Mouse (Mus musculus) heart, embryonic 12.5 days (tissue): Measurements from ENCODE around the gene Bhlha15. TPM values are rescaled to one million over a fixed set of nuclear protein-coding genes. Genes with fewer than 3 reads are reported as not detected.
A peak's percentile ranks its signal among the peaks of the same experiment; 100 is the strongest.

Source experiments
- ATAC-seq: fragments of 200-750 bp; cut with Nextera tagmentation; 2 replicates; pipeline ENCODE4 v1.8.0; 2017; ENCODE audit warnings: moderate TSS enrichment, moderate library complexity; ENCODE audit not compliant: insufficient number of reproducible peaks, low FRiP score
- H3K27ac ChIP-seq: fragments of 300-500 bp; sonication (generic); 2 replicates; pipeline ENCODE4 v1.5.1; 2016; ENCODE audit warnings: mild to moderate bottlenecking, moderate library complexity; ENCODE audit not compliant: poor library complexity, severe bottlenecking
- H3K27me3 ChIP-seq: fragments of 300-500 bp; sonication (generic); replicated peaks from 2 replicates; pipeline ENCODE4 v1.6.1; 2016; ENCODE audit warnings: mild to moderate bottlenecking, moderate library complexity
- H3K36me3 ChIP-seq: fragments of 300-500 bp; sonication (generic); 2 replicates; pipeline ENCODE4 v1.6.1; 2016; ENCODE audit warnings: mild to moderate bottlenecking, moderate library complexity
- H3K4me1 ChIP-seq: fragments of 300-500 bp; sonication (generic); replicated peaks from 2 replicates; pipeline ENCODE4 v1.6.1; 2016; ENCODE audit warnings: mild to moderate bottlenecking
- H3K4me2 ChIP-seq: fragments of 300-500 bp; sonication (generic); 2 replicates; pipeline ENCODE4 v1.6.1; 2016; ENCODE audit warnings: mild to moderate bottlenecking, moderate library complexity
- H3K4me3 ChIP-seq: fragments of 300-500 bp; sonication (generic); 2 replicates; pipeline ENCODE4 v1.5.1; 2016; ENCODE audit warnings: mild to moderate bottlenecking
- H3K9ac ChIP-seq: fragments of 300-500 bp; sonication (generic); 2 replicates; pipeline ENCODE4 v1.6.1; 2016; ENCODE audit warnings: mild to moderate bottlenecking, moderate library complexity
- H3K9me3 ChIP-seq: fragments of 300-500 bp; sonication (generic); replicated peaks from 2 replicates; pipeline ENCODE4 v1.6.1; 2016; ENCODE audit warnings: mild to moderate bottlenecking, moderate library complexity
- WGBS: fragments of 180-500 bp; shearing (Covaris S2); methylation state at CpG from one replicate; pipeline ENCODE4 v1.1.7; 2016; 5-methylcytosine and 5-hydroxymethylcytosine counted together
- polyA plus RNA-seq: library from polyadenylated mRNA; unstranded; fragments of >200 nt; fragmentation: Nextera tagmentation; extraction: Ambion mirVana; gene quantifications from 2 replicates; pipeline ENCODE4 v1.2.1, GENCODE M21; 2016

Bhlha15 gene
- polyA plus RNA-seq, result 0.26 and 0.46 TPM in 2 replicates

DNA sequence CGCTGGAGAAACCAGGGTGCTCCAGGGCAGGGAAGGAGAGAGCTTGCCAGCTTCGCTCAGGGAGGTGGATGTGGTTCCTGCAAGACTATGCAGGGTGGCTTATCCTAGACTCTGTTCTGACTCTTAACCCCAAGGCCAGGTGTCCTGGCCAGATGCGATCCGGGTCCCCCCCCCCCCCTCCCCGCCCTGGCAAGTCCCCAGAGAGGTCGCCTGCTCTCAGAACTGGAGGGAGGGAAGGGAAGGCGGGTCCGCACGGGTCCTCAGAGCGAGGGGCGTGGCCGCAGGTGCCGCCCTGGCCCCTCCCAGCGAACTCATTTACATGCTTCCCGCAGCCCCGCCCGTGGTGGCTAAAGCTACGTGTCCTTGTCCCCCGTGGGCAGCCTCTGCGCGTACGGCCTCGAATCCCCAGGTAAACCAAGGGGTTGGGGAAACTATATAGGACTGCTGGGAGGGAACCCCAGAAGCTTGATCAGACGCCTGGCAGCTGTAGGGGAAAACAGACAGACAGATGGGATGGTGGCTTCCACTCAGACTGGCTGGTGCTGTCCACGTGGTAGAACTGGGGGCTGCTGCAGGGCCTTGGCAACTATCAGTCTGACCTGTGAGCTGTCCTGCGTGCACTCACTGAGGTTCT is at the start of gene Bhlha15:
TSS of gene Bhlha15 (plus strand) at position 337 of the 634 bp plus-strand sequence.
- H3K4me3 ChIP-seq, result peak within 1 kb of the TSS; percentile 39
- 3% methylated on average over 22 of the region's 26 CpGs for WGBS
- peaks cover 16% of the 10 kb centered on the region for H3K36me3 ChIP-seq
- H3K9me3 ChIP-seq, result no peaks in the 10 kb centered on the region
- H3K4me1 ChIP-seq, result peaks cover 33% of the 10 kb centered on the region
- peak; percentile 65; the same call in 1 of the 2 replicates for ATAC-seq
- no peaks in the 10 kb centered on the region for H3K27me3 ChIP-seq
- no peak within 1 kb of the TSS for H3K27ac ChIP-seq
- peak within 1 kb of the TSS; percentile 72 for H3K4me2 ChIP-seq
- H3K9ac ChIP-seq, result peak within 1 kb of the TSS; percentile 57

GRCm38 (mm10) chr5:144143531-144143930 is 46.6 kb upstream of the Bhlha15 start:
- Histone ChIP-seq H3K27ac (no peak overlapping the region), H3K4me3 (no peak overlapping the region), H3K36me3 (peaks cover 38% of the 10 kb centered on the region), H3K9ac (no peak overlapping the region), H3K4me1 (0 out of 2 replicates have a peak, but pooled peaks cover 5% of the 10 kb centered on the region), H3K27me3 (no peaks in the 10 kb centered on the region), H3K9me3 (no peaks in the 10 kb centered on the region), H3K4me2 (no peak overlapping the region)
- 79% methylated on average over 5 of the region's 5 CpGs for WGBS
- no peak for ATAC-seq

DNA sequence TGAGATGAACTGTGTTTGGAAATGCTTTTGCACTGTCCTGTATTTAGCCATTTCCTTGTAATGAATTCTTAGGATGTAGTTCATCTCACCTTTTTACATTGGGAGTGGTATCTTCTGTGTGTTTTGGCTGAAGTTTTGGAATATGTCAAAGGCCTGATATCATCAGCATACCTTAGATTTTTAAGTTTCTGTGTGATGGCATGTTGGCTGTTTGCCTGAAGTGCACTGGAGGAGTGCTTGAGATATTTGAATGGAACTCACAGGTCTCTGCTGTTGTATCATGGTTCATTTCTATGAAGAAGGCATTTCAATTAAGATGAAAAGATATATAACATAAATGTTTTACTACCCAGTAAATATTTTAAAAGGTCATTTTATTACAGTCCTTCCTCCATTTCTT is 43.2 kb upstream of the Bhlha15 start:
- no peak for ATAC-seq
- peaks cover 44% of the 10 kb centered on the region for H3K36me3 ChIP-seq
- no peaks in the 10 kb centered on the region for H3K9me3 ChIP-seq
- H3K9ac ChIP-seq, result no peak overlapping the region
- no peak overlapping the region for H3K27ac ChIP-seq
- no peaks in the 10 kb centered on the region for H3K27me3 ChIP-seq
- peaks cover 20% of the 10 kb centered on the region; the same call in 1 of the 2 replicates for H3K4me1 ChIP-seq
- H3K4me2 ChIP-seq, result no peak overlapping the region
- no peak overlapping the region for H3K4me3 ChIP-seq

GRCm38 (mm10) chr5:144149530-144149929 is 40.6 kb upstream of the Bhlha15 start:
- Histone ChIP-seq H3K27ac (no peak overlapping the region), H3K36me3 (peaks cover 39% of the 10 kb centered on the region), H3K9me3 (no peaks in the 10 kb centered on the region), H3K4me1 (peaks cover 20% of the 10 kb centered on the region; the same call in 1 of the 2 replicates), H3K4me3 (no peak overlapping the region), H3K27me3 (no peaks in the 10 kb centered on the region), H3K9ac (no peak overlapping the region), H3K4me2 (no peak overlapping the region)
- 80% methylated on average over 4 of the region's 4 CpGs for WGBS
- no peak for ATAC-seq

- H3K27me3 ChIP-seq, result no peaks in the 10 kb centered on the region
- H3K9me3 ChIP-seq, result no peaks in the 10 kb centered on the region
- H3K4me2 ChIP-seq, result no peak overlapping the region
- H3K4me3 ChIP-seq, result no peak overlapping the region
- H3K36me3 ChIP-seq, result peaks cover 32% of the 10 kb centered on the region
- H3K27ac ChIP-seq, result no peak overlapping the region
- no peak overlapping the region for H3K9ac ChIP-seq
- ATAC-seq, result no peak
- H3K4me1 ChIP-seq, result peaks cover 20% of the 10 kb centered on the region; the same call in 1 of the 2 replicates
- 79% methylated on average over 4 of the region's 4 CpGs for WGBS
Measured at GRCm38 (mm10) chr5:144151270-144151669, 38.8 kb upstream of the Bhlha15 start.

DNA sequence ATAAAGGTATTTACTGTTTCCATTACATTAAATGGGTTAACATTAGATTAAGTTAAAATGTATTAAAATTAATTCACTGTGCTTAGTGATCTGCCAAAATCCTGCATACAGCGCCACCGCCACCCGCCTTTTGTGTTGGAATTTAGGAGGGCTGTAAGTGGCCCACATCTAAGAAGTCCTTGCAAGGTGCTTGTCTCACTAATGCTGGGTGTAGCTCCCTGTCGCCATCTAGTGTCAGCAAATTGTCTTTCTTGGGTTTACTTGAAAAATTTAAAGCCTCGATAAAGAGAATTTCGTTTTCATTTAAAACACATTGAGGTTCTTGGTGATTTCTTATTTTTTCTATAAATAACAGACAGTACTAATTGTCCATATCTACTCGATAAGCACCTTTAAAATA is 35.6 kb upstream of the Bhlha15 start:
- no peaks in the 10 kb centered on the region for H3K27me3 ChIP-seq
- H3K4me2 ChIP-seq, result no peak overlapping the region
- ATAC-seq, result no peak
- H3K4me3 ChIP-seq, result no peak overlapping the region
- no peaks in the 10 kb centered on the region for H3K9me3 ChIP-seq
- peaks cover 31% of the 10 kb centered on the region for H3K4me1 ChIP-seq
- 37% methylated on average over 7 of the region's 7 CpGs for WGBS
- no peak overlapping the region for H3K27ac ChIP-seq
- H3K36me3 ChIP-seq, result peaks cover 32% of the 10 kb centered on the region
- no peak overlapping the region for H3K9ac ChIP-seq

- ATAC-seq, result peak; percentile 77
- H3K27me3 ChIP-seq, result no peaks in the 10 kb centered on the region
- WGBS, result 37% methylated on average over 4 of the region's 4 CpGs
Measured at GRCm38 (mm10) chr5:144158604-144159003, 31.5 kb upstream of the Bhlha15 start.

DNA sequence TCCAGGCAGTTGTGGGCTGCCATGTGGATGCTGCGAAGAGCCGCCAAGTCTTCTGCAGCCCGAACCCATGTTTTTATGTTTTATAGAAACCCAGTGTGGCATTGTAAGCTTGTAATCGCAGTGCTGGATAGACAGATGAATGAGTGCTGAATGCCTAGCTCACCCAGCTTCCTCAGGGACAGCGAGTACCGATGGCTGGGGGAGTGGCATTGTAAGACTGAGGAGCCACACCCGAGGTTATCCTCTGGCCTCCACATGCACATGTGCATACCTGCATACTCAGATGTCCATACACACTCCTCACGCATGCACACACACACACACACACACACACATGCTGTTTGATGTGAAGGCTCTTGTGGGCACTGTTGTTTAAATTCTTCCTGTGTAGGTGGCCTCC is 30.9 kb upstream of the Bhlha15 start:
- Histone ChIP-seq H3K4me2 (no peak overlapping the region), H3K4me1 (peaks cover 28% of the 10 kb centered on the region), H3K4me3 (no peak overlapping the region), H3K9me3 (no peaks in the 10 kb centered on the region), H3K27me3 (no peaks in the 10 kb centered on the region), H3K36me3 (peaks cover 29% of the 10 kb centered on the region), H3K27ac (peak overlapping the region; percentile 25; the same call in 1 of the 2 replicates), H3K9ac (no peak overlapping the region)
- no peak for ATAC-seq
- 87% methylated on average over 8 of the region's 8 CpGs for WGBS

More at GRCm38 (mm10) chr5:144158604-144159003, 31.5 kb upstream of the Bhlha15 start:
- H3K4me2 ChIP-seq, result no peak overlapping the region
- peak overlapping the region; percentile 25; the same call in 1 of the 2 replicates for H3K27ac ChIP-seq
- peaks cover 28% of the 10 kb centered on the region for H3K4me1 ChIP-seq
- H3K9me3 ChIP-seq, result no peaks in the 10 kb centered on the region
- peaks cover 26% of the 10 kb centered on the region for H3K36me3 ChIP-seq
- H3K4me3 ChIP-seq, result no peak overlapping the region
- 0 out of 2 replicates have a peak overlapping the region, but pooled peaks have one; percentile 5 for H3K9ac ChIP-seq

DNA sequence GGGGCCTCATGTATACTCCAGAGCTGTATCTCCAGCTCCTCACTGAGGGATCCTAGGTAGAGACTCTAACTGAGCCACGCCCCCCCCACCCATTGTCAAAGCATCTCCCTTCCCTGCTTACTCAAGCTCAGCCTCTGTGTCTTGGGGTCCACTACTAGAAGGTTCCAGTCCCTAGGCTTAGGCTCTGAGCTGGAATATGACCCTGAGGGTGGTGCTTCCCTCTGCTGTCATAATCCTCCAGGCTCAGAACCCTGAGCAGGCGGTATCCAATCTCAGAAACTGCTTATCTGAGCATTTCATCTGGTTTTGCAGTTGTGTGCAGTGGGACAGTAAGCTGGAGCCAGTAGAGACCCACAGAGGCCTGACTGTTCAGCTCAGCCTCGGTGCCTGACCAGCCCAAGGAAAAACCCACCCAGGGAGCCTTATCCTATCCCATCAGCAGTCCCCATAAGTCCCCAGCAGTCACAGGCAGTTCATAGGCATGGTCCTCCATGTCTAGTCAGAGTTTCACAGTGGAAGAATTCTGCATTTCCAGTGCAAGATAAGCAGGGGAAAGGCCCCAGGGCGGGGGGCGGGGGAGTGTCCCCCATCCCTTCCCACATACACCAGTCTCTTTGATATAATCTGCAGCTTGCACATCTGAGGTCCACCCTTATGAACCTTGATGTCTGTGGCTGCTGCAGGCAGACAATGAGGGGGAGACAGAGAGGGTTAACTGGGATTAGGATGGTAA is 27.8 kb upstream of the Bhlha15 start:
- H3K27me3 ChIP-seq, result no peaks in the 10 kb centered on the region
- H3K9ac ChIP-seq, result no peak overlapping the region
- 70% methylated on average over 5 of the region's 5 CpGs for WGBS
- no peak overlapping the region for H3K4me2 ChIP-seq
- no peak for ATAC-seq
- no peak overlapping the region for H3K4me3 ChIP-seq
- H3K4me1 ChIP-seq, result peaks cover 23% of the 10 kb centered on the region
- H3K9me3 ChIP-seq, result no peaks in the 10 kb centered on the region
- peaks cover 34% of the 10 kb centered on the region for H3K36me3 ChIP-seq
- H3K27ac ChIP-seq, result no peak overlapping the region

DNA sequence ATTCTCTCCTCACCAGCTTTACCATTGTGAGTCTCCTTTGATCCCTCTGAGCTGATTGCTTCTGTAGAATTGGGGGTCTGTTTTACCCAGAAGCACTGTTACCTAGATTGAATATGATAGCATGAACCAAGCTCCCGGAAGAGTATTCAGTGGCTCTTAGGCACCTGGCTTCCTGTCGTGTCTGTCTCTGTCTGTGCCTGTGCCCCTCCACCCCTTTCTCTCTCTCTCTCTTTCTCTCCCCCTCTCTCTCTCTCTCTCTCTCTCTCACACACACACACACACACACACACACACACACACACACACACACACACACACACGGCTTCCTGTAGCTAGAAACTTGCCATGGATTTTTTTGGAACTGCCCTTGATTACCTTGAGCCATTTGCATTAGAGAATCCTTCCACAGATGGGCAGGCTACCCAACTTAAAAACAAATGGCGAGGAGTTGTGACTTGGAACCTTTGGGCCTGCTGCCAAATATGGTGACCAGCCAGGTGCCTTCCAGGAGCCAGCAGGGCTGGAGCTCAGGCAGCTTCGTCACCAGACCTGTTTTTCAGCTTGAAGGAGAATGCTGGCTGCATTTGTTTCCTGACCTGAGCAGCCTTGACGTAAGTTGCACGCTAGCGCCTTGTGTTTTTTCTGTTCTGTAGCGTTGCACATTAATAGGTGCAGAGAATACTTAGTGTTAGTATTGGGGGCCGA is 27.1 kb upstream of the Bhlha15 start:
- no peaks in the 10 kb centered on the region for H3K27me3 ChIP-seq
- H3K4me2 ChIP-seq, result no peak overlapping the region
- H3K9me3 ChIP-seq, result no peaks in the 10 kb centered on the region
- no peak overlapping the region for H3K9ac ChIP-seq
- H3K4me1 ChIP-seq, result peaks cover 21% of the 10 kb centered on the region
- H3K36me3 ChIP-seq, result peaks cover 34% of the 10 kb centered on the region
- H3K27ac ChIP-seq, result no peak overlapping the region
- no peak for ATAC-seq
- no peak overlapping the region for H3K4me3 ChIP-seq
- WGBS, result 81% methylated on average over 10 of the region's 10 CpGs

DNA sequence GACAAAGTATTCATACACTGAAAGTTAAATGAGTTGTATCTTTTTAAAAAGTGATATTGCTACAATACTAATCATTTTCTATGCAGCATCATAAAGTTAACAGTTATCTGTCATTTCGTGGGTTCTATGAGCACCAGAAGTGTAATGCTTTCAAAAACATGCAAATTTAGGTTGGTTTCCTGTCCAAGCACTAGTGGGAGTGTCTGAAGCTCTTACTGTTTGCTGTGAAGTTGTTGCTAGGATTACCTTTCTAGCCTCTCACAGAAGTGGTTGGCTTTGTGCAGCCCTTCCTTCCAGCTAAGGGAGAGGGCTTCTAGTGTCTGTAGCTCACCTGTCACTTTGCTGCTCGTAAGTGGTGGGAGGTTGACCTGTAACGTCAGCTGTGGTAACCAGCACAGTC is 24.3 kb upstream of the Bhlha15 start:
- no peaks in the 10 kb centered on the region for H3K9me3 ChIP-seq
- peaks cover 37% of the 10 kb centered on the region for H3K36me3 ChIP-seq
- 73% methylated on average over 3 of the region's 3 CpGs for WGBS
- H3K9ac ChIP-seq, result no peak overlapping the region
- ATAC-seq, result no peak
- H3K4me2 ChIP-seq, result no peak overlapping the region
- H3K27ac ChIP-seq, result no peak overlapping the region
- H3K4me3 ChIP-seq, result no peak overlapping the region
- peaks cover 7% of the 10 kb centered on the region for H3K4me1 ChIP-seq
- no peaks in the 10 kb centered on the region for H3K27me3 ChIP-seq
